Mouse (Mus musculus) lung, embryonic 14.5 days (tissue): ENCODE measurements around the gene Prr36. TPM values are rescaled to one million over a fixed set of nuclear protein-coding genes. Genes with fewer than 3 reads are reported as not detected.

Source experiments
- ATAC-seq: fragments of 200-750 bp; cut with Nextera tagmentation; 2 replicates; pipeline ENCODE4 v1.8.0; 2017; ENCODE audit warnings: mild to moderate bottlenecking, moderate TSS enrichment, moderate library complexity; ENCODE audit not compliant: insufficient read depth
- DNase-seq: peaks from one replicate; pipeline ENCODE4 v3.0.0-alpha.2; 2015
- H3K27ac ChIP-seq: fragments of 300-500 bp; sonication (generic); 2 replicates; pipeline ENCODE4 v1.5.1; 2014; ENCODE audit warnings: low read depth, mild to moderate bottlenecking, moderate library complexity
- H3K27me3 ChIP-seq: fragments of 300-500 bp; sonication (generic); 2 replicates; pipeline ENCODE4 v1.6.1; 2014; ENCODE audit warnings: low read length, control low read depth; ENCODE audit not compliant: insufficient read depth
- H3K36me3 ChIP-seq: fragments of 300-500 bp; sonication (generic); 2 replicates; pipeline ENCODE4 v1.6.1; 2014; ENCODE audit warnings: control low read depth; ENCODE audit not compliant: insufficient read depth
- H3K4me1 ChIP-seq: fragments of 300-500 bp; sonication (generic); 2 replicates; pipeline ENCODE4 v1.6.1; 2014; ENCODE audit warnings: antibody characterized with exemption, control low read depth; ENCODE audit not compliant: insufficient read depth
- H3K4me2 ChIP-seq: fragments of 300-500 bp; sonication (generic); 2 replicates; pipeline ENCODE4 v1.6.1; 2014; ENCODE audit warnings: mild to moderate bottlenecking
- H3K4me3 ChIP-seq: fragments of 300-500 bp; sonication (generic); 2 replicates; pipeline ENCODE4 v1.5.1; 2014; ENCODE audit warnings: low read depth, low read length
- H3K9ac ChIP-seq: fragments of 300-500 bp; sonication (generic); 2 replicates; pipeline ENCODE4 v1.6.1; 2014
- H3K9me3 ChIP-seq: fragments of 300-500 bp; sonication (generic); 2 replicates; pipeline ENCODE4 v1.6.1; 2016; ENCODE audit warnings: low read depth, low read length, control low read depth
- CTCF ChIP-seq: IDR thresholded peaks from 2 replicates; pipeline ENCODE4 v1.5.1; 2016; ENCODE audit warnings: antibody characterized with exemption, low read depth
- WGBS: fragments of 180-500 bp; shearing (Covaris S2); extraction: QIAGEN DNeasy Blood & Tissue Kit; methylation state at CpG from one replicate; pipeline ENCODE4 v1.1.7; 2014; 5-methylcytosine and 5-hydroxymethylcytosine counted together
- polyA plus RNA-seq: library from polyadenylated mRNA; unstranded; fragments of >200 nt; fragmentation: Nextera tagmentation; extraction: Ambion mirVana; gene quantifications from 2 replicates; pipeline ENCODE4 v1.2.1, GENCODE M21; 2014

Prr36 gene
- 9.7 TPM in 2 replicates for polyA plus RNA-seq

- peak; percentile 28 for ATAC-seq
- DNase-seq = peak; percentile 65
- no peak for TF ChIP-seq CTCF
These were observed at the start of gene Prr36 for GRCm38 (mm10) chr8:4216791-4217621. Gene Prr36 (minus strand): TSS chr8:4217459.

GRCm38 (mm10) chr8:4265160-4265914 is 48.1 kb upstream of the Prr36 start:
- Histone ChIP-seq H3K4me2 (no peak overlapping the region), H3K9ac (no peak overlapping the region), H3K27me3 (no peaks in the 10 kb centered on the region), H3K4me1 (no peaks in the 10 kb centered on the region), H3K4me3 (no peak overlapping the region), H3K27ac (no peak overlapping the region), H3K36me3 (peaks cover 99% of the 10 kb centered on the region), H3K9me3 (no peaks in the 10 kb centered on the region)
- 88% methylated on average over 15 of the region's 15 CpGs for WGBS
- ATAC-seq (no peak), DNase-seq (no peak)
- no peak for TF ChIP-seq CTCF

More at GRCm38 (mm10) chr8:4216791-4217621, at the start of gene Prr36:
- H3K9me3 ChIP-seq = no peaks in the 10 kb centered on the region
- H3K27me3 ChIP-seq = peaks cover 41% of the 10 kb centered on the region
- H3K4me2 ChIP-seq = peak within 1 kb of the TSS; percentile 69
- peak within 1 kb of the TSS; percentile 45 for H3K4me3 ChIP-seq
- H3K36me3 ChIP-seq = no peaks in the 10 kb centered on the region
- peak within 1 kb of the TSS; percentile 54 for H3K9ac ChIP-seq
- peak within 1 kb of the TSS; percentile 50; the same call in 1 of the 2 replicates for H3K27ac ChIP-seq
- H3K4me1 ChIP-seq = 0 out of 2 replicates have a peak, but pooled peaks cover 9% of the 10 kb centered on the region
- 1% methylated on average over 44 of the region's 44 CpGs for WGBS

- Histone ChIP-seq H3K4me2 (no peak overlapping the region), H3K9me3 (no peaks in the 10 kb centered on the region), H3K9ac (no peak overlapping the region), H3K27me3 (no peaks in the 10 kb centered on the region), H3K27ac (no peak overlapping the region), H3K4me1 (no peaks in the 10 kb centered on the region), H3K36me3 (peaks cover 85% of the 10 kb centered on the region), H3K4me3 (no peak overlapping the region)
- no peak for TF ChIP-seq CTCF
- WGBS = 83% methylated on average over 8 of the region's 8 CpGs
- DNase-seq (no peak), ATAC-seq (no peak)
These were observed 46.0 kb upstream of the Prr36 start for GRCm38 (mm10) chr8:4263105-4263791.

- TF ChIP-seq CTCF = no peak
- H3K4me3 ChIP-seq = no peak overlapping the region
- H3K9ac ChIP-seq = 0 out of 2 replicates have a peak overlapping the region, but pooled peaks have one; percentile 85
- H3K36me3 ChIP-seq = peaks cover 78% of the 10 kb centered on the region
- WGBS = 81% methylated on average over 4 of the region's 4 CpGs
- DNase-seq (no peak), ATAC-seq (no peak)
- no peaks in the 10 kb centered on the region for H3K27me3 ChIP-seq
- no peak overlapping the region for H3K4me2 ChIP-seq
- H3K4me1 ChIP-seq = no peaks in the 10 kb centered on the region
- no peaks in the 10 kb centered on the region for H3K9me3 ChIP-seq
- peak overlapping the region; percentile 83; the same call in 1 of the 2 replicates for H3K27ac ChIP-seq
These were observed 42.5 kb upstream of the Prr36 start for GRCm38 (mm10) chr8:4259805-4260170.

GRCm38 (mm10) chr8:4259125-4259804 is 42.0 kb upstream of the Prr36 start, which contains the start of gene Ctxn1:
Gene Ctxn1 (minus strand): TSS chr8:4259274.
- H3K4me3 ChIP-seq = peak within 1 kb of the TSS; percentile 82
- 7% methylated on average over 29 of the region's 33 CpGs for WGBS
- peak within 1 kb of the TSS; percentile 83 for H3K27ac ChIP-seq
- H3K9me3 ChIP-seq = no peaks in the 10 kb centered on the region
- H3K9ac ChIP-seq = peak within 1 kb of the TSS; percentile 85
- no peaks in the 10 kb centered on the region for H3K4me1 ChIP-seq
- ATAC-seq = peak; percentile 90
- peak within 1 kb of the TSS; percentile 77 for H3K4me2 ChIP-seq
- DNase-seq = peak; percentile 95
- peaks cover 78% of the 10 kb centered on the region for H3K36me3 ChIP-seq
- TF ChIP-seq CTCF = no peak
- no peaks in the 10 kb centered on the region for H3K27me3 ChIP-seq

GRCm38 (mm10) chr8:4258678-4259077 is 41.4 kb upstream of the Prr36 start:
- TF ChIP-seq CTCF = no peak
- peak overlapping the region; percentile 85 for H3K9ac ChIP-seq
- H3K4me1 ChIP-seq = no peaks in the 10 kb centered on the region
- no peaks in the 10 kb centered on the region for H3K9me3 ChIP-seq
- DNase-seq = no peak
- peak; percentile 77 for ATAC-seq
- H3K27me3 ChIP-seq = no peaks in the 10 kb centered on the region
- peak overlapping the region; percentile 82 for H3K4me3 ChIP-seq
- peaks cover 72% of the 10 kb centered on the region for H3K36me3 ChIP-seq
- H3K4me2 ChIP-seq = peak overlapping the region; percentile 77
- H3K27ac ChIP-seq = peak overlapping the region; percentile 83
- under 1% methylated on average over 32 of the region's 32 CpGs for WGBS
